Mouse (Mus musculus): Measurements from ENCODE around the gene Gm28048.
A peak's percentile ranks its signal among the peaks of the same experiment; 100 is the strongest.

The Gm28048 gene

DNA sequence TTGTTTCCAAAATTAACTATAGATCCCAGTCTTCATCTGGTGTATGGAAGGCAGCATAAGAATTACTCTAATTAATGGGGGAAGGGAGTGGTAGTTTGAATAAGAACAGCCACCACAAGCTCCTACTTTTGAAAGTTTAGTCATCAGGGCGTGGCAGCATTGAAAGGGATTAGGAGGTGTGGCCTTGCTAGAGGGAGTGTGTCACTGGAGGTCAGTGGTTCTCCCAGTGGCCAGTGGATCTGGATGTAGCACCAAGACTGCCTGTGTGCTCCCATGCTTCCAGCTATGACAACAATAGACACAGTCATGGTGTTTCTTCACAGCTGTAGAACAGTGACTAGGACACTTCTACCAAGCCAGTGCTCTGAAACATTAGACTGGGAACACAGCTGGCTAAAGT is 32.8 kb downstream of the Gm28048 start:
- DNase-seq (ENCODE audit: low read depth) = peak; percentile 32

DNA sequence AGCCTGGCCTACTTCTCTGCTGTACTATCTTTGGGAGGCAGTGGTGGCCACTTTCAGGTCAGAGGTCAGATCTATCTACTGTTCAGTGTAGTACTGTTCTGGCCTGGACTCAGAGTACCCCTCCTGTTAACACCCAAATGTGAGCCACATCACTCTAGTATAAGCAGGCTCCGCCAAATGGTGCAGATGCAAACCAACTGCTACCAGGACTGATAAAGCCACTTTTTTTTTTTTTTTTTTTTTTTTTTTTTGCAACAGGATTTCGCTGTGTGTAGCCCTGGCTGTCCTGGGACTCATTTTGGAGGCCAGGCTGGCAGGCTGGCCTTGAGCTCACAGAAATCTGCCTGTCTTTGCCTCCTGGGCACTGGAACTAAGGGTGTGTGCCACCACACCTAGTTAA is 42.9 kb downstream of the Gm28048 start:
- no peak for DNase-seq (ENCODE audit: low read depth)

DNA sequence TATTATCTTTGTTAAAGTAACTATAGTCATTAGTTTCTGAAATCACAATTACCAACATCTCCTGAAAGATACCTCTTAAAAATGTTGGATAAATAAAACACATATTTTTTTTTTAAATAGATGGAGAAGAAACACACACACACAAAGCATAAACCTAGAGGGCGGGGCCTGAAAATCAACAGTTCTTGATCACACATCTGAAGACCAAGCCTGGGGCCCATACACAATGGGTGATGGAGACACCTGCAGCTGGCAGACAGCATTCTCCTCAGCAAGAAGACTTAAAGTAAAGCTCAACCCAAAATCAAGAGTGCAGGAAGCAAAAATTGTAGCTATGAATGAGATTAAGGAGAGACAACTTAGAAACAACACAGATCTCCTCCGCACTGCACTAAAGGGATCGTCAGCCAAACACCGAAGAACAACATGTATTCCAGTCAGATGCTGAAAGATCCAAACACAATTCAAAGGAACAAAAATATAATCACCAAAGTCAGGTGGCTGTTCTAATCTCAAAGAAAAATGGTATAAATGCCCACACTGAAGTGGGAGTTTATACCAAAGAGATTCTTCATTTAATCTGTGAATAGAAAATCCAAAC is 44.1 kb downstream of the Gm28048 start:
- no peak for DNase-seq (ENCODE audit: low read depth)

DNA sequence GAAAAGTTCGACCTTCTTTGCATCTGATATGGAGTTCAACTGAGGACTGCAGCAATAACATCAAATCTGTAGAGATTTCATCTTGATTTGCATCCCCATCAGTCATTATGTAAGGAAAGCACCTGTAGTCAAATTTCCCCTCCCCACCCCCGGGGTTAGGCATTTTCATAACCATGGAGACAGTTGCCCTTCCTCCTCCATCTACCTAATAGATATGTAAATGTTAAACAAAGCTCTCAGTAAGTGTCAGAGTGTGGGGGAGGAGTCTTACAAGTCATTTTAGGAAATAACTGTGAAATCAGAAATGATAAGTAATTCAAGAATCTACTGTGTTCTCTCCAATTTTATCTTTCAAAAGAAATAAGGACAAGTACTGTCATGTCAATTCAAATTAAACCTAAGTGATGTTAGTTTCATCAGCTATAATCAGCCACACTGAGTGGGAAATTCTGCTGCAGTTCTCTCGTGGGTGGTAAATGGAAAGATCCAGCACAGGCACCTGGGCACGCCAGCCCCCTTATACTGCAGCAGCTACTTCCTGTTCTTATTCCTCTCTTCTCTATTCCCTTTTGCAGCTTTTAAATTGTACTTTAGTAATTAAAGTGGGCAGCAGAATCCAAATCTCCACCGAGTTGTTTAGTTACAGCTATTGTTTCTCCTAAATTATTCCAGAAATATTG is 45.3 kb downstream of the Gm28048 start:
- DNase-seq (ENCODE audit: low read depth) = no peak

DNA sequence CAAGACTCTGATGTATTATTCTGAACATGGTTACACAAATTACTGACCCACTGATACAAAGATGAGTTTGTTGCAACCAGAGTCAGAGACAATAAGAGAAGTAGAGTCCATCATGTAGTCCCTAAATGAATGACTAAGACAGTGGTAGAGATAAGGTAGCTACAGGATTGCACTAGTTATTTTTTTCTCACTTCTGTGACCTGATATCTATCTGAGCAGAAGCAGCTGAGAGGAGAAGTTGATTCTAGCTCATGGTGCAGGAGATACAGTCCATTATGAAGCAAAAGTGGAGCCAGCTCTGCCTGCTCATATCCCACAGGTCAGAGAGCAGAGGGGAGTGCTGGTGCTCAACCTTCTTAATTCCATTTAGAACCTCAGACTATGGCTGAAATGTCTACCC is 49.7 kb downstream of the Gm28048 start:
- DNase-seq (ENCODE audit: low read depth) = no peak

DNA sequence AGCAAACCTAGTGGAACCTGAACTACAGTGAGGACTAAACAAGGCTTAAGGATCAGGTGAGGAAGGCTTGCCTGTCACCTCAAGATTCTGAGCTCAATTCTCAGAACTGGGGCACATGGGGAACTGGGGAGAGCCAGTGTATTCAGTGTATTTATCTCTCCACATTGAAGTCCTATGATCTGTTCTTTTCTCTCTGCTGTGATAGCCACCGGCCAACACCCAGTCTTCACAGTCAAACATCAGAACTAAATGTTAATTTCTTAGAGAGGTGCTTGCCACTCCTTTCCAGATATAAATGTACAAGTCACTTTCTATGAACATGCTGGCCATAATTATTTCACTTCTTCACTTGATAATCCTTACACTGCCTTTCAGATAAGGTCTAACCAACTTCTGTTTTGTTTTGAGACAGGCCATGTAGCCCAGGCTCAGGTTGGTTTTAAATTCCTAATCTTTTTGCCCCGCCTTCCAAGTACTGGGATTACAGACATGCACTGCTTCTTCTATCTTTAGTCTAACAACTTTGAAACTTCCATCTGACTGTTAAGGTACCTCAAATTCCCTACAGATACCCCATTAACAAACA is 50.5 kb downstream of the Gm28048 start:
- no peak for DNase-seq (ENCODE audit: low read depth)

DNA sequence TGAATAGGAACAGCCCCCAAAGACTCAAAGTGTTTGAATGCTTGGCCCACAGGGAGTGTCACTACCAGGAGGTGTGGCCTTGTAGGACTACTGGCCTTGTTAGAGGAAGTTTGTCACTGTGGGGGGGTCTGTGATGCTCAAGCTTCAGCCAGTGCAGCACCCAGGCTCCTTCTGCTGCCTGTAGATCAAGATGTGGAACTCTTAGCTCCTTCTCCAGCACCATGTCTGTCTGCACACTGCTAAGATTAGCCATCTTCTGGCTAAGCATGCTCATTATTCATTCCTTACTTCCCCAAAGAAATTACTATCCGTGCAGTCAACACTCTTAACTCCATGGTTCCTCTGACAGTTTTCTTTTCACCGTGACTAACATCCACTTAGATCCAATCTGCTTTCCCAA is 51.8 kb downstream of the Gm28048 start:
- DNase-seq (ENCODE audit: low read depth) = no peak

DNA sequence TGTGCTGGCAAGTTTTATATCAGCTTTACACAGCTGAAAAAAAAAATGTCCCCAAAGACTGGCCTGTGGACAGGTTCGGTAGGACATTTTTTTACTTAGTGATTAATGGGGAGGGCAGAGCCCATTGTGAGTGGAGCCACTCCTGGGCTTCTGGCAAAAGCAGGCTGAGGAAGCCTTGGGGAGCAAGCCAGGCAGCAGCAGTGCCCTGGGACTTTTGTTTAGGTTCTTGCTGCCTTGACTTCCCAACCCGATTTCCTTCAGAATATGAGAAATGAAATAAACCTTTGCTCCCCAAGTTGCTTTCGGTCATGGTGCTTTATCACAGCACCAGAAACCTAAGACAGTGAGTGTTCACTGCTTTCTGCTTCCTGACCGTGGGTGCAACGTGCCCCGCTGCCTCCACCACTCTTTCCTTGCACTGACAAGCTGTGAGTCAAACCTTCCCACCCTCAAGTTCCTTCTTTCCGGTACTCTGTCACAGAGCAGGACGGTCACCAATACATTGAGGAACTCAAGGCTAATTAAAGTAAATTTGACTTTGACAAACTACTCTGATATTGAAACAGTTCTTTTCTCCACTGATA is 53.2 kb downstream of the Gm28048 start:
- no peak for DNase-seq (ENCODE audit: low read depth)

DNA sequence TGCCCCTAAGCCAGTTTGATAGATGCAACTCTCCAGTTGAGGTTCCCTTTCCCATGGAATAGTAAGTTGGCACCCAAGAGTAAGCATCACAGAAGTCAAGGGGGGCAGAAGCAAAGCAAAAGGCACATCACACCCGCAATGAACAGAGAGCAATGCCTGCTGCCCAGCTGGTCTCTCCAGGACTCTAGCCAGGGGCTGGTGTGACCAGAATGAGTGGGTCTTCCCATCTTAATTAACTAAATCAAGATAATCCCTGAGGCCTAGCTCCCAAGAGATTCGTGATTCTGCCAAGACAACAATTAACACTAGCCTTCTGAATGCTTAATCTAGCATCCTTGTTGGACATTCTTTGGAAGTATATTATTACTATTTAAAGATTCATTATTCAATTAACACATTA is 58.3 kb downstream of the Gm28048 start:
- DNase-seq (ENCODE audit: low read depth) = no peak

DNA sequence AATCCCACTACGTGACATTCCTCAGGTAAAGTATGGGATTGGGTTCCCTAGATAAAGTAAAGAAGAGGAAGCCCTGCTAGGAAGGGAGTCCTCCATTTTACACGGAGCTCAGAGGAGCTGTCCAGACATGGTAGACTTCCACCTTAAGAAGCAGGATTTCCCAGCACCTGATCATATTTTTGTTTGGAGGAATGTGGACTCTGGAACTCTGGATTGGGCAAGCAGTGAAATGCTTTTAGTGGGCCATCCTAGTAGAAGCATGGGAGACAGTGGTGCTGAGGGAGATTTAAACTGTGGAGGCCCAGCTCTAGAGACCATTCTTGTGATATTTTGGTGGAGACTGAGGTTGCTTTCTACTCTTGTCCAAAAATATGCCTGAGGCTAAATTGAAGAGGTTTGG is 59.3 kb downstream of the Gm28048 start:
- DNase-seq (ENCODE audit: low read depth) = no peak

DNA sequence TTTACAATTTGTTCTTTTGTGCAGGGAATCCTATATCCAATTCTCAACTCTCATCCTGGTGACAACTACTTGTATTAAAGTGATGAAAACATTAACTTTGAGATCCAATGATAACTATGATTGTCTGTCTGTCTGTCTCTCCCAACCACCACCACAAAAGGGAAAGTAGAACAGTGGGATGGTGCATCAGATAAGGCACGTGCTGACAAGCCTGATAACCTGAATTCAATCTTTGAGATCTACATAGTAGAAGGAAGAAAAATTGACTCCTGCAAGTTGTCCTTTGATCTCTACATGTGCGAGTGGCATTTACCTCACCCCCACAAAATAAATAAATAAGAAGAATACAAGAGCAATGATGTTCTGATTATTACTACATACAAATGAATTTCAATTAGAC is 62.6 kb downstream of the Gm28048 start:
- no peak for DNase-seq (ENCODE audit: low read depth)

DNA sequence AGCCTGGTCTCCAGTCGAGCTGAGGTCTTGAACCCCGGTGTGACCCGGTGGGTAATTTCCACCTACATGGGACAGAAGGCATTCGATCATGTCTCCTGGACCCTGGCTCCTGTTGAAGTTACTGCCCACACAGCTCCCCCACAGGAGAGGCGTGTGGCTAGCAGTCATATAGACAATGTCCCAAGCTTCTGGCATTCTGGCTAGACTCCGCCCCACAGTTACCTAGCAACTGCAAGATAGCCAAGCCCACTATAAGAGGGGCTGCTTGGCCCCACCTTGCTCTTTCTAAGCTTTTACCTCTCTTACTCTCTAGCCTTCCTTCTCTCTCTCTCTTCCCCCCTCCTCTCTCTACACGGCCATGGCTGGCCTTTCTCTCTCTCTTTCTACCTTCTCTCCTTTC is 64.1 kb downstream of the Gm28048 start:
- DNase-seq (ENCODE audit: low read depth) = no peak

DNA sequence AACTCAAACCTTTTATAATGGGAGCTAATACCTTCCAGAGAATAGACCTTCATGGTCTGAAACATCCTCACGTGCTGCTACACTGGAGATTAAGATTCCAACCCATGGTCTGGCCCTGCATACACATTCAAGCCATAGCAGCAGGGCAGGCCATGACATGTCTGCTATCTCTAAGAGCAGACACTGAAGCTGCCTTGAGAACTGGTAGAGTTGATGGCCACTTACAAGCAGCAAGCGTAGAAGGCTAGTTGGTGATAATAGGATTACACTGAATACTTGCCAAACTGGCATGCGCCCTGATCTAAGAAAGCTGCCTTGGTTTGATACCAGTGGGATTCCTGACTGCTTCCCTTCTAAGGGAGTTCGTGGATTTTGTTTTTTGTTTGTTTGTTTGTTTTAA is 68.1 kb downstream of the Gm28048 start:
- no peak for DNase-seq (ENCODE audit: low read depth)

DNA sequence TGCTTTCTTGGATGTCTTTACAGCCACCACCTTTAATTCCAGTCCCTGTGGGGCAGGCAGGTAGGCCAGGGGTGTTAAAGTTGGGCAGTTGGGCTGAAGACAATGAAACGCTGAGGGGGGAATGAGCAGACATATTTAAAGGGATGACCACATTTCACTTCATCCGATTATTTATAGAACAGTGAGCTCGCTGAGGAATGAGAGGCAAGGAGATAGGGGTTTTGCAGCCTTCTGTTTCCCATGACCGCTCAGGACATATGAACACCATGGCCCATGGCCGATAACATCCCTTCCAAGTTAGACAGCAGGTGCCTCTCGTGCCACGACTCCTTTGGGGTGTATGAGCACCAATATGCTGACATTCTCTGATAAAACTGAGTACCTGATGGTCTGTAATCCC is 70.1 kb downstream of the Gm28048 start:
- no peak for DNase-seq (ENCODE audit: low read depth)

DNA sequence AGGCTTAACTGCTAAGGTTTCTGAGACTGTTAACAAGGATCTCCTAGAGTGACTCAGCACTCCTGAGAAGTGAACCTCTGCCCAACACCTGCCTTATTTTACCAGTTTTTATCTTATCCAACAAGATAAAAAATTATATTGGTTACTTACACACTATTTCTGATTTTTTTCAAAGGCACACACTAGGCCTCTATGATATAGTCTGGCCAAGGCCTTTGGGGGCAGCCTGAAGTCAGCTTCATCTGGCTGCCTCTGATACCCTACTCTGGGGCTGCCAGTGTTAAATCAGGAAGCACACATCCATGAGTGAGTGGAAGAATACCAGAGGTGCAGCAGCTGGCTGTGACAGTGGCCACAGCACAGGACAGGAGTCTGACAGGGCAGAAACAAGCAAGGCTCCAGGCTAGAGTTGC is 75.4 kb downstream of the Gm28048 start:
- DNase-seq (ENCODE audit: low read depth) = no peak

DNA sequence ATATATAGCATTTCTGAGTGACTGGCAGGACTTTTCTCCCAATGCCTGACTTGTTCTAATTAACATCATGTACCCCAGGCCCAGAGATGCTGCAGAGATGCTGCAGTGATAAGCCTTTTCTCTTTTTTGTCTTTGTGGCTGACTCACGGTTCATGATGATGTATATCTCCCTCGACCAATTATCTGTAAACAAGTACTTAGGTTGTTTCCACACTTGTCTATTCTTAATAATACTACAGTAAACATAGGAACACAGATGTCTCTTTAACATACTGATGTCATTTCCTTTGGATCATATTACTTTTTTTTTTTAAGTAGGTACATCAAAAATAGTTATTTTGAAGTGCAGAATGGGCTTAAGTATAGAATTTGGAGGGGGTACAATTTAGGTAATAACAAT is 79.0 kb downstream of the Gm28048 start:
- DNase-seq (ENCODE audit: low read depth) = no peak

DNA sequence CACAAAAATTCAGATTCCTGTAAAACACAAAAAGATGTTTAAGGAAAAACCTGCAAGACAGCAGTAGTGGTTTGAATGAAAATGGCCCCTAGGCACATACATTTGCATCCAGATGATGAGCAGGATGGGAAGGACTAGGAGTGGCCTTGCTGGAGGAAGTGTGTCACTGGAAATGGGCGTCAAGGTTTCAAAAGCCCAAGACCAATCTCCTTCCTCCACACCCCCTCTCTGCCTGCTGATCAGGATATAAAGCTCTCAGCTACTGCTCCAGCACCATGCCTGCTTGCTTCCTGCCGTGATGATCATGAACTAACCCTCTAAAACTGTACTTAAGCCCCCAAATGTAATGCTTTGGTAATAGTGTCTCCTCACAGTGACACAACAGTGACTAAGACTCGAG is 81.8 kb downstream of the Gm28048 start:
- DNase-seq (ENCODE audit: low read depth) = no peak

DNA sequence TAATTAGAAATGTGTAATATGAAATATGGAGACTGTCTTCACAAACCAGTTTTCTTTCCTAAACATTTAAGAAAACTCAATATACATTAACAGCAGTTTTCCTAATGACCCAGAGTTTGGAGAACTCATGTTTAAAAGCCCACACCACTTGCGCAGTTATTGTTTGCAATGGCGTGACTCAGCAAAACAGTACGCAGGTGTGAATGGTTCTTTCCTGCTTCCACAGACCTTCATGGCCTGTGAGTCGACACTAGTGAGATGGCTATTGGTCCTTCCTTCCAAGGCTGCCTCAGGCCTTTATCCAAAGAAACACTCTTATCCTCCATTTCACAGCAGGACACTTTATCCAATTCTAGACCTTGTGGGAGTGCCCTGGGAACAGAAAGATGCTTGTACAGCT is 84.2 kb downstream of the Gm28048 start:
- DNase-seq (ENCODE audit: low read depth) = no peak

DNA sequence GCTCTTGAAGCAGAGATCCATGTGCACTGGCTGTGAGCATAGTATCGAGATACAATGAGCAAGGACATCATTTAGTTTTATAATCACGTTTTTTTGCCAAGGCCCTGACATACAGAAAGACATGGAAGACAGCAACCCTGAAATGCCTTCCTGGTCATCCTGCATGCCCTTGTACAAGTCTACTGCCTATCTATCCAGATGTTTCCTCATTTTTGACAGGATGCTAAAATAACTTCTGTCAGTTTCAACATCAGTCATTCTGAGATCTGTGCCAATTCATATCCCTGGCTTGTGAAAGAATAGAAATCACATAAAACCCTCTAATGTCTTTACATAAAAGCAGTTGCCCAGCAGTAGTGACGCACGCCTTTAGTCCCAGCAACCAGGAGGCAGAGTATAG is 84.8 kb downstream of the Gm28048 start:
- DNase-seq (ENCODE audit: low read depth) = no peak

DNA sequence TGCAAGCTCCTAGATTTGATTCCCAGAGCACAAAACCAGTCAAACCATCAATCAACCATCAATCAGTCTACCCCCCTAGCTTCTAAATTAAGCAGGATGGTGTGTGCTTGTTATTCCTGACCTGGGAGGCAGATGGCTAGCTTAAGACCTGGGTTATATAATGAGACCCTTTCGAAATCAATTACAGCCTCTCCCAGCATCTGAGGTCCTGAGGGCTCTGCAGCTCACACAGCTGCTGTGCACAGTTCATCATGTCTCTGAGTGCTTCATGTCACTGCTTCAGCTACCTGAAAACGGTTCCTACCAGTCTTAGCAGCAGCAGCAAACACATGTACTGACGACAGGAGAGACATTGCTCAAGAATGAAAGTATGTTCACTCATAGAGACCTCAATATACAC is 88.8 kb downstream of the Gm28048 start:
- no peak for DNase-seq (ENCODE audit: low read depth)

DNA sequence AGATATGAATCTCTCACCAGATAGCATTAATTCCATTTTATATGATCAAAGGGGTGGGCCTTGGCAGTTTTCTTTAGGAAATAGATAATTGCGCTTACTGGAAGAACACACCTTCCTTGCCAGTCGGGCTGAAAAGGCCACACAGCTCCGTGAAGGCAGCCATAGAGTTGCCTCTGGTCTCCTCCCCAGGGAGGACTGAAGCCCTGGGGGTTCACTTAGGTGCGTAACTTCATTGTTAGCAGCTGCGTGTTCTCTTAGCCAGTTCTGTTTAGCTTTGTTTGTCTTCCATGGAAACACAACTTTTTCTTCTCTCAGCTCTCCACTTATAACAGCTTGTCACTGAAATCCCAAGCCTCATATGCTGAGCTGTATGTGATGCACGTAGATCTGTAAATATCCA is 89.4 kb downstream of the Gm28048 start:
- no peak for DNase-seq (ENCODE audit: low read depth)

DNA sequence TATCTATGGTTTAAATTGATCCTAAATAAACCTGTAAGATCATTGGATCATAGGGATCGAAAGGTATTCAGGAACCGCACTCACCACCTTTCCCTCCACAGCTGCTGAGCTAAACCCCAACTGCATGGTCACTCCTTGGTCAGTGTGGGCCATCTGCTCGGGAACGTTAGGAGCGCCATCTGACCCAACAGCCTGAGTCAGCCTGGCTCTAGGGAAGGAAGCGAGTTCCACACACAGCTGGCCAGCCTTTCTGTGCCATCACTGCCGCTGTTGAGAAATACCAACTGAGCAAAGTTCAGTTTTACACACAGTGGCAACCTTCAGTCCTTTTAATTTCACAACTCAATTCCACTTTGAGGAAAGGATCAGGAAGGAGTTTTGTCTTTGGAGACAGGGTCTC is 90.0 kb downstream of the Gm28048 start:
- no peak for DNase-seq (ENCODE audit: low read depth)

DNA sequence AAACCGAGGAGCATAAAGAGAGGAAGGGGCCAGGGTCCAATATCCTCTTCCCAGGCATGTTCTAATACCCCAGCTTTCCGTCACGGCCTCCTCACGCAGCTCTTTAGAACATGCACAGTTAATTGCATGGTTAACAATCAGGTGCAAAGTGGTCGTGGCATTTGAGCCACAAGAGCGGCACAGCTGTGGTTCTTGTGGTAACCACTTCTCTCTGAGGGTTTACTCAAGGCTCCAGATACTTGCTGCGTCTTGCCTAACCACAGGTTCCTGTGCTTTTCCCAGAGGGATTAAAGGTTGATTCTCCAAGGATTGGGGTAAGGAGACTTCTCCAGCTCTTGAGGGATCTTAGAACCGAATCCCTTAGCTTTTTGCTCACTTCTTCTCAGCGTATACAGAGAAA is 90.6 kb downstream of the Gm28048 start:
- no peak for DNase-seq (ENCODE audit: low read depth)

DNA sequence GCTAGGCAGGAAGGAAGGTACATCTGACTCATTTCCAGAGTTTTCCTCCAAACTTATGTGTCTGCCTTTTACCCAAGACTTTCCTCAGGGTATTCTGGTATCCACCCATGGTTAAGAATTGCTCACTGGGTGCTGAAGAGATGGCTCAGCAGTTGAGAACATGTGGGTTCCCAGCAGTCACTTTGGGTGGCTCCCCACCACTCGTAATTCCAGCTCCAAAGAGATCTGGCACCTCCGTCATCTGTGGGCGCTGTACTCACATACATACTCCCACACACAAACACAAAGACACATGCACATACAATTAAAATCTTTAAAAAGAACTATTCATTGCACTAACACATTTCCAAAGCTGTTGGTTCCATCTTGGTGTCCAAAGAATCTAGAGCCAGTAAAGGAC is 92.7 kb downstream of the Gm28048 start:
- no peak for DNase-seq (ENCODE audit: low read depth)
